Mouse (Mus musculus) midbrain, embryonic 11.5 days (tissue): ENCODE data around the gene Bicc1. TPM values are rescaled to one million over a fixed set of nuclear protein-coding genes. Genes with fewer than 3 reads are reported as not detected.

ENCODE experiments used
- ATAC-seq: fragments of 200-750 bp; cut with Nextera tagmentation; 2 replicates; pipeline ENCODE4 v1.8.0; 2017; ENCODE audit warnings: moderate TSS enrichment, moderate library complexity; ENCODE audit not compliant: low FRiP score
- DNase-seq: peaks from one replicate; pipeline ENCODE4 v3.0.0; 2015; ENCODE audit warnings: low spot score; ENCODE audit errors: missing footprints
- H3K27ac ChIP-seq: fragments of 300-500 bp; sonication (generic); 2 replicates; pipeline ENCODE4 v1.5.1; 2014; ENCODE audit warnings: low read depth, low read length
- H3K27me3 ChIP-seq: fragments of 300-500 bp; sonication (generic); 2 replicates; pipeline ENCODE4 v1.6.1; 2014; ENCODE audit warnings: mild to moderate bottlenecking, low read length, moderate library complexity, mixed read lengths; ENCODE audit not compliant: control insufficient read depth, insufficient read depth
- H3K36me3 ChIP-seq: fragments of 300-500 bp; sonication (generic); 2 replicates; pipeline ENCODE4 v1.6.1; 2014; ENCODE audit warnings: mild to moderate bottlenecking, low read length, moderate library complexity, mixed read lengths; ENCODE audit not compliant: control insufficient read depth, insufficient read depth
- H3K4me1 ChIP-seq: fragments of 300-500 bp; sonication (generic); 2 replicates; pipeline ENCODE4 v1.6.1; 2014; ENCODE audit warnings: low read length; ENCODE audit not compliant: control insufficient read depth, insufficient read depth
- H3K4me2 ChIP-seq: fragments of 300-500 bp; sonication (generic); 2 replicates; pipeline ENCODE4 v1.6.1; 2014; ENCODE audit warnings: mild to moderate bottlenecking, moderate library complexity
- H3K4me3 ChIP-seq: fragments of 300-500 bp; sonication (generic); 2 replicates; pipeline ENCODE4 v1.5.1; 2014; ENCODE audit warnings: low read depth, low read length
- H3K9ac ChIP-seq: fragments of 300-500 bp; sonication (generic); 2 replicates; pipeline ENCODE4 v1.6.1; 2014; ENCODE audit warnings: low read length
- H3K9me3 ChIP-seq: fragments of 300-500 bp; sonication (generic); 2 replicates; pipeline ENCODE4 v1.6.1; 2016; ENCODE audit warnings: low read length; ENCODE audit not compliant: control insufficient read depth
- WGBS: fragments of 180-500 bp; shearing (Covaris S2); extraction: QIAGEN DNeasy Blood & Tissue Kit; methylation state at CpG from one replicate; pipeline ENCODE4 v1.1.7; 2014; 5-methylcytosine and 5-hydroxymethylcytosine counted together
- polyA plus RNA-seq: library from polyadenylated mRNA; unstranded; fragments of >200 nt; fragmentation: Nextera tagmentation; extraction: Ambion mirVana; gene quantifications from 2 replicates; pipeline ENCODE4 v1.2.1, GENCODE M21; 2014

Bicc1 gene
- polyA plus RNA-seq, 1 experiment from 2014 or later: 9.2 TPM

- DNase-seq (no peak), ATAC-seq (no peak)
- no peaks in the 10 kb centered on the region for H3K27me3 ChIP-seq
- H3K4me1 ChIP-seq: no peaks in the 10 kb centered on the region
- no peaks in the 10 kb centered on the region for H3K9me3 ChIP-seq
- no peaks in the 10 kb centered on the region for H3K36me3 ChIP-seq
- H3K9ac ChIP-seq: no peak overlapping the region
- H3K4me2 ChIP-seq: no peak overlapping the region
- no peak overlapping the region for H3K4me3 ChIP-seq
- H3K27ac ChIP-seq: no peak overlapping the region
- 74% methylated on average over 6 of the region's 6 CpGs for WGBS
Measured at GRCm38 (mm10) chr10:71062151-71062550, 97.3 kb downstream of the Bicc1 start.

- H3K4me1 ChIP-seq: no peaks in the 10 kb centered on the region
- H3K27me3 ChIP-seq: no peaks in the 10 kb centered on the region
- no peaks in the 10 kb centered on the region for H3K36me3 ChIP-seq
- no peak overlapping the region for H3K4me3 ChIP-seq
- no peak for DNase-seq
- 75% methylated on average over 2 of the region's 2 CpGs for WGBS
- H3K9me3 ChIP-seq: no peaks in the 10 kb centered on the region
- H3K27ac ChIP-seq: no peak overlapping the region
- no peak overlapping the region for H3K9ac ChIP-seq
- H3K4me2 ChIP-seq: no peak overlapping the region
- no peak for ATAC-seq
Measured at GRCm38 (mm10) chr10:71060269-71060668, 99.2 kb downstream of the Bicc1 start.

DNA sequence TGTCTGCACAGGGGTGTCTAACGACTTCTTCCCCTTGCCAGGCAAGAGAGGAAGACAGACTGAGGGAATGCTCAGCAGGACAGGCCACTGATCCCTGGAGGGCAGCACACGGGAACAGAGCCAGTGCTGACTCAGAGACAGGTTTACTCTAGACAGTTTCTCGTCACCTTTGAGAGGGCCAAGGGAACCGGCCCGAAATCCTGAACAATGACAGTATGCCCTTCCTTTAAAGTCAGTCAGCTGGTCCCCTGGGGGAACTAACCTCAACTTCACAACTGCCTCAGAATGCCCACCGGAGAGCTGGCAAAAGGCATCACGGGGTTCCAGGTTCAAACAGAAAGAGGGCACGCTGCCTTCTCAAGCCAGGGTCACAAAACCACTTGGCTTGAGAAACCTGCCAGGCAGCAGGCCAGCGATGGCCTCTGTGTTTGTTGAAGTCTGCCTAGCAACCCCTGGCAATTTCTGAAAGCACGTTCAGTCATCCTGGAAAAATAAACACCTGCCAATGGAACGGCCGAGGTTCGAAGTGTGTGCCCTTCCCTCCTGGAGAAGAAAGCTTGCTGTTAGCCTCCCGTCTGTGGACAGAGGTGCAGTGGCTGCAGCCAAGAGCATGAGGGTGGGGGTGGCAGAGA lies 100.8 kb downstream of the Bicc1 start:
- Histone ChIP-seq H3K4me3 (no peak overlapping the region), H3K9ac (no peak overlapping the region), H3K36me3 (no peaks in the 10 kb centered on the region), H3K27me3 (no peaks in the 10 kb centered on the region), H3K4me2 (no peak overlapping the region), H3K4me1 (no peaks in the 10 kb centered on the region), H3K27ac (no peak overlapping the region), H3K9me3 (no peaks in the 10 kb centered on the region)
- DNase-seq: no peak
- no peak for ATAC-seq
- 60% methylated on average over 14 of the region's 14 CpGs for WGBS

DNA sequence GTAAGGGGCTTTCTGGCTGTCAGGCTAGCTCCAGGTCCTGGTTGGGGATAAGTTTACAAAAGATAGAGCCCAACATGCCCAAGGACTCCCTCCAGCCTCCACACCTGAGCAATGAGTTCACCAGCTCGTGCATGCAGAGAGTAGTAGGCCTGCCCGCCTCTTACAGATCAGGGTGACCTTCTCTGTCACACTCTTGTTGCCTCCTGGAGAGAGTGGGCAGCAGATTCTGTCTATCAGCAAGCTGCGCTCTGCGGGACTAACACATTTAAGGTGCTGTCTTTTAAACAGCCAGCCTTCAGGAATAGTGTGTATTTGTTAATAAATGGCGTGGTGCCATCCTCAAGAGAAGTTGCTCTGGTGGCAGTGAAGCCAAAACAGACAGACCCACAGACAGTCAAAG lies 101.4 kb downstream of the Bicc1 start:
- DNase-seq: no peak
- Histone ChIP-seq H3K36me3 (no peaks in the 10 kb centered on the region), H3K9me3 (no peaks in the 10 kb centered on the region), H3K4me3 (no peak overlapping the region), H3K27me3 (no peaks in the 10 kb centered on the region), H3K4me2 (no peak overlapping the region), H3K4me1 (no peaks in the 10 kb centered on the region), H3K27ac (no peak overlapping the region), H3K9ac (no peak overlapping the region)
- 88% methylated on average over 5 of the region's 5 CpGs for WGBS
- ATAC-seq: no peak

DNA sequence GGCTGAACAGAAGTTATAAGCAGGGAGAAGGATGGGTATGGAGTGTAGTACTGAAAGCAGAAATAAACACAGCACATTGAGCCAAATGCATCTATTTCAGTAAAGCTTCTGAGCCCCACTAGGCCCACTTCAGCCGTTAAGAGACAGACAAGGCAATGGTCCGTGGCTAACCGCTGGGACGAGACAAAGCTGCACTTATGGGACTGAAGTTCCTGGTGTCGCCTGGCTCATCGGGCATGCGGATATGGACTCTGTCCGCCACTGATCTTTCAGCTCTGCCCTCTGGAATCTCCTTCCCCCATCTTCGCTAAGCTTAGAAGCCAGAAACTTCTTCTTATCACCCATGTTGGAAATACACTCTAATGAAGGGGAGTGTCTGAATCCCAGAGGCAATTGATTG lies 106.8 kb downstream of the Bicc1 start:
- H3K9me3 ChIP-seq: no peaks in the 10 kb centered on the region
- H3K4me1 ChIP-seq: no peaks in the 10 kb centered on the region
- no peak overlapping the region for H3K4me2 ChIP-seq
- H3K9ac ChIP-seq: no peak overlapping the region
- H3K36me3 ChIP-seq: no peaks in the 10 kb centered on the region
- H3K27ac ChIP-seq: no peak overlapping the region
- no peak for ATAC-seq
- WGBS: 83% methylated on average over 9 of the region's 9 CpGs
- H3K4me3 ChIP-seq: no peak overlapping the region
- H3K27me3 ChIP-seq: no peaks in the 10 kb centered on the region
- DNase-seq: no peak

GRCm38 (mm10) chr10:71052208-71052607 lies 107.3 kb downstream of the Bicc1 start:
- Histone ChIP-seq H3K27ac (no peak overlapping the region), H3K9me3 (no peaks in the 10 kb centered on the region), H3K4me3 (no peak overlapping the region), H3K4me2 (no peak overlapping the region), H3K4me1 (no peaks in the 10 kb centered on the region), H3K36me3 (no peaks in the 10 kb centered on the region), H3K9ac (no peak overlapping the region), H3K27me3 (no peaks in the 10 kb centered on the region)
- 90% methylated on average over 7 of the region's 7 CpGs for WGBS
- DNase-seq (no peak), ATAC-seq (no peak)

- 93% methylated on average over 10 of the region's 10 CpGs for WGBS
- H3K9ac ChIP-seq: no peak overlapping the region
- H3K4me1 ChIP-seq: no peaks in the 10 kb centered on the region
- no peaks in the 10 kb centered on the region for H3K36me3 ChIP-seq
- no peak overlapping the region for H3K4me2 ChIP-seq
- no peak for DNase-seq
- H3K27me3 ChIP-seq: no peaks in the 10 kb centered on the region
- no peak for ATAC-seq
- no peak overlapping the region for H3K4me3 ChIP-seq
- no peak overlapping the region for H3K27ac ChIP-seq
- H3K9me3 ChIP-seq: no peaks in the 10 kb centered on the region
Measured at GRCm38 (mm10) chr10:71050722-71051333, 108.7 kb downstream of the Bicc1 start.

DNA sequence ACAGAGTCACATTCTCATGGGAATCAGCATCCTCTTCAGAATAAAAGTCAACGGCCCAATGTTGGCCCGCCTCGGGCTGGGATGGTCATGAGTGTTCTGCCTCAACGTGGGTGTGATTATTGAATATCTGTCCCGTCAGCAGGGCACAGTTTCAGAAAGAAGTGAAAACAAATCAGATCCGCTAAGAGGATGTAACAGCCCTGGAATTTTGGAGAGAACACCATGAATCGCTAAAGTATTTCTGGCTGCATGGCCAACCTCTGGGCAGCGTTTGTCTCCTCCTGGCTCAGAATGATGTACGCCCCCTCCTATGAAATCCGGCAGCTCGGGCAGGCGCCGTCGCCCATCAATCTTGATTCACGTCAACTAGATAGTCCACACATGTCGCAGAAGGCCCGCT lies 110.2 kb downstream of the Bicc1 start:
- Histone ChIP-seq H3K27ac (no peak overlapping the region), H3K9me3 (no peaks in the 10 kb centered on the region), H3K4me2 (no peak overlapping the region), H3K4me1 (no peaks in the 10 kb centered on the region), H3K9ac (no peak overlapping the region), H3K36me3 (no peaks in the 10 kb centered on the region), H3K27me3 (no peaks in the 10 kb centered on the region), H3K4me3 (no peak overlapping the region)
- DNase-seq (no peak), ATAC-seq (no peak)
- 93% methylated on average over 17 of the region's 17 CpGs for WGBS

DNA sequence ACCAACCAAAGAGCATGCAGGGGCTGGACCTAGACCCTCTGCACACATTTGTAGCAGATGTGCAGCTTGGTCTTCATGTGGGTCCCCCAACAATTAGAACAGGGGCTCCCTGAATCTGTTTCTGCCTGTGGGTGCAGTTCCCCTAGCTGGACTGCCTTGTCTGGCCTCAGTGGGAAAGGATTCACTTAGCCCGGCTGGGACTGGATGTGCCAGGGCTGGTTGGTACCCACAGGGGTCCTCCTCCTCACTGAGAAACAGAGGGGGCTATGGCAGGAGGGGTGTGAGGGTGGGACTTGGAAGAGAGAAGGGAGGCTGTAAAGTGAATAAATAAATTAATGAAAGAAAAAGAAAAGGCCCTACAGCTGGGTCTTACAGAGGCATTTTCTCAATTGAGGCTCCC lies 115.1 kb downstream of the Bicc1 start:
- no peaks in the 10 kb centered on the region for H3K27me3 ChIP-seq
- ATAC-seq: no peak
- DNase-seq: no peak

More for the DNA sequence above, 115.1 kb downstream of the Bicc1 start:
- Histone ChIP-seq H3K27ac (no peak overlapping the region), H3K4me2 (no peak overlapping the region), H3K4me3 (no peak overlapping the region), H3K4me1 (no peaks in the 10 kb centered on the region), H3K36me3 (no peaks in the 10 kb centered on the region), H3K9ac (no peak overlapping the region), H3K9me3 (no peaks in the 10 kb centered on the region)
- WGBS: 80% methylated on average over 1 of the region's 1 CpGs
